Mouse (Mus musculus) spleen, adult 12 weeks (tissue): ENCODE measurements around the gene Snx30.

Experiments used
- DNase-seq: peaks from one replicate; pipeline ENCODE4 v3.0.0; 2022; ENCODE audit warnings: low spot score

Snx30 gene

GRCm38 (mm10) chr4:59823470-59823869 lies 17.8 kb downstream of the Snx30 start:
- no peak for DNase-seq

- DNase-seq: no peak
These were observed 19.2 kb downstream of the Snx30 start for GRCm38 (mm10) chr4:59824860-59825259.

GRCm38 (mm10) chr4:59825634-59826033 lies 20.0 kb downstream of the Snx30 start:
- no peak for DNase-seq

GRCm38 (mm10) chr4:59826381-59826780 lies 20.7 kb downstream of the Snx30 start:
- DNase-seq: no peak

GRCm38 (mm10) chr4:59829072-59829471 lies 23.4 kb downstream of the Snx30 start:
- DNase-seq: no peak

GRCm38 (mm10) chr4:59831038-59831437 lies 25.4 kb downstream of the Snx30 start:
- no peak for DNase-seq

- DNase-seq: no peak
These were observed 27.2 kb downstream of the Snx30 start for GRCm38 (mm10) chr4:59832810-59833209.

GRCm38 (mm10) chr4:59837659-59838058 lies 32.0 kb downstream of the Snx30 start:
- no peak for DNase-seq

GRCm38 (mm10) chr4:59844460-59845244 lies 39.0 kb downstream of the Snx30 start:
- no peak for DNase-seq

- DNase-seq: no peak
These were observed 39.6 kb downstream of the Snx30 start for GRCm38 (mm10) chr4:59845245-59845637.

- DNase-seq: no peak
These were observed 41.8 kb downstream of the Snx30 start for GRCm38 (mm10) chr4:59847447-59847846.

- DNase-seq: peak; percentile 61
These were observed 44.5 kb downstream of the Snx30 start for GRCm38 (mm10) chr4:59850181-59850580.

- DNase-seq: no peak
These were observed 45.4 kb downstream of the Snx30 start for GRCm38 (mm10) chr4:59850886-59851623.

GRCm38 (mm10) chr4:59853155-59853554 lies 47.5 kb downstream of the Snx30 start:
- no peak for DNase-seq

- DNase-seq: no peak
These were observed 54.2 kb downstream of the Snx30 start for GRCm38 (mm10) chr4:59859693-59860425.

GRCm38 (mm10) chr4:59860431-59860830 lies 54.8 kb downstream of the Snx30 start:
- no peak for DNase-seq

GRCm38 (mm10) chr4:59861871-59862270 lies 56.2 kb downstream of the Snx30 start:
- no peak for DNase-seq

GRCm38 (mm10) chr4:59862335-59862734 lies 56.7 kb downstream of the Snx30 start:
- DNase-seq: no peak

- no peak for DNase-seq
These were observed 58.2 kb downstream of the Snx30 start for GRCm38 (mm10) chr4:59863869-59864268.

GRCm38 (mm10) chr4:59868086-59868485 lies 62.4 kb downstream of the Snx30 start:
- DNase-seq: no peak

- DNase-seq: no peak
These were observed 63.9 kb downstream of the Snx30 start for GRCm38 (mm10) chr4:59869488-59870057.

GRCm38 (mm10) chr4:59870433-59870832 lies 64.8 kb downstream of the Snx30 start:
- DNase-seq: no peak
